Mouse (Mus musculus) hindbrain, embryonic 15.5 days (tissue): Measurements from ENCODE around the gene Popdc3. TPM values are rescaled to one million over a fixed set of nuclear protein-coding genes. Genes with fewer than 3 reads are reported as not detected.
"Not testable (repeated sequence)": the region's sequence is repeated elsewhere in the genome, so short reads cannot be mapped to it uniquely, and the experiment has no call there.

Experiments
- ATAC-seq: fragments of 200-750 bp; cut with Nextera tagmentation; 2 replicates; pipeline ENCODE4 v1.8.0; 2017; ENCODE audit warnings: low read depth, moderate number of reproducible peaks, moderate TSS enrichment; ENCODE audit not compliant: low FRiP score
- H3K27ac ChIP-seq: fragments of 300-500 bp; sonication (generic); replicated peaks from 2 replicates; pipeline ENCODE4 v1.5.1; 2015; ENCODE audit warnings: mild to moderate bottlenecking, inconsistent platforms
- H3K27me3 ChIP-seq: fragments of 300-500 bp; sonication (generic); 2 replicates; pipeline ENCODE4 v1.6.1; 2015; ENCODE audit warnings: control low read depth, inconsistent platforms
- H3K36me3 ChIP-seq: fragments of 300-500 bp; sonication (generic); 2 replicates; pipeline ENCODE4 v1.6.1; 2015; ENCODE audit warnings: control low read depth, inconsistent platforms
- H3K4me1 ChIP-seq: fragments of 300-500 bp; sonication (generic); replicated peaks from 2 replicates; pipeline ENCODE4 v1.6.1; 2015; ENCODE audit warnings: control low read depth, inconsistent platforms
- H3K4me2 ChIP-seq: fragments of 300-500 bp; sonication (generic); 2 replicates; pipeline ENCODE4 v1.6.1; 2015; ENCODE audit warnings: moderate library complexity, mild to moderate bottlenecking, inconsistent platforms
- H3K4me3 ChIP-seq: fragments of 300-500 bp; sonication (generic); 2 replicates; pipeline ENCODE4 v1.5.1; 2015; ENCODE audit warnings: mild to moderate bottlenecking, inconsistent platforms
- H3K9ac ChIP-seq: fragments of 300-500 bp; sonication (generic); 2 replicates; pipeline ENCODE4 v1.6.1; 2015; ENCODE audit warnings: inconsistent platforms
- H3K9me3 ChIP-seq: fragments of 300-500 bp; sonication (generic); 2 replicates; pipeline ENCODE4 v1.6.1; 2016; ENCODE audit warnings: control low read depth, inconsistent platforms
- WGBS: fragments of 180-500 bp; shearing (Covaris S2); methylation state at CpG from one replicate; pipeline ENCODE4 v1.1.7; 2015; 5-methylcytosine and 5-hydroxymethylcytosine counted together
- polyA plus RNA-seq: library from polyadenylated mRNA; unstranded; fragments of >200 nt; fragmentation: Nextera tagmentation; extraction: Ambion mirVana; gene quantifications from 2 replicates; pipeline ENCODE4 v1.2.1, GENCODE M21; 2015

The Popdc3 gene
- polyA plus RNA-seq, 1 experiment from 2014 or later: 2.6 TPM

- Histone ChIP-seq H3K4me2 (peak overlapping the region; percentile 99), H3K27ac (no peak overlapping the region), H3K36me3 (no peaks in the 10 kb centered on the region), H3K4me1 (peaks cover 5% of the 10 kb centered on the region), H3K4me3 (peak overlapping the region; percentile 69), H3K9ac (peak overlapping the region; percentile 48), H3K9me3 (no peaks in the 10 kb centered on the region), H3K27me3 (peaks cover 17% of the 10 kb centered on the region; the same call in 1 of the 2 replicates)
- 2% methylated on average over 71 of the region's 71 CpGs for WGBS
- ATAC-seq: peak; percentile 83; the same call in 1 of the 2 replicates
These were observed 111.6 kb downstream of the Popdc3 start for GRCm38 (mm10) chr10:45289218-45290105.

DNA sequence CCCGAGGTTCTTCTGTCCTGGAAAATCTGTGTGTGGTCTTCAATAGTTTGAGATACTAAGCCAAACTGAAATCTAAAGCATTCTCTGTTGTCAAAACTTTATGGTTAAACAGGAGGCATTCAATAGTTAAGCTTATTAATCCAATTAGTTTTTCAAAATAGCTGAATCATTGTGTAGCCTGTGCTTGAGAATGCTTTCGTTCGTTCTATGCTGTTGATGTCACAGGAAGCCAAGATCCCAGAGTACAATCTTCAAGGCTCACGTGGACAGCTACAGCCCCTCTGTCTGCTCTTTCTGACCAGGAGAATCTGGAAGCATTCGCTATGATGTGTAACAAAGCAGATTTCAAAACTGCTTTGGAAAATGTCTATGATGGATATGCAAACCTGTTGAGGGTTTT lies 112.7 kb downstream of the Popdc3 start:
- Histone ChIP-seq H3K4me3 (no peak overlapping the region), H3K27me3 (peaks cover 17% of the 10 kb centered on the region; the same call in 1 of the 2 replicates), H3K9ac (no peak overlapping the region), H3K36me3 (no peaks in the 10 kb centered on the region), H3K27ac (no peak overlapping the region), H3K4me1 (peaks cover 5% of the 10 kb centered on the region), H3K9me3 (no peaks in the 10 kb centered on the region), H3K4me2 (no peak overlapping the region)
- 66% methylated on average over 5 of the region's 5 CpGs for WGBS
- ATAC-seq: no peak

GRCm38 (mm10) chr10:45292159-45292558 lies 114.3 kb downstream of the Popdc3 start:
- H3K4me1 ChIP-seq, H3K9ac ChIP-seq, H3K9me3 ChIP-seq, H3K4me3 ChIP-seq, H3K36me3 ChIP-seq, ATAC-seq, H3K4me2 ChIP-seq, H3K27ac ChIP-seq: not testable (repeated sequence)
- WGBS: 74% methylated on average over 4 of the region's 4 CpGs
- peaks cover 17% of the 10 kb centered on the region; the same call in 1 of the 2 replicates for H3K27me3 ChIP-seq

DNA sequence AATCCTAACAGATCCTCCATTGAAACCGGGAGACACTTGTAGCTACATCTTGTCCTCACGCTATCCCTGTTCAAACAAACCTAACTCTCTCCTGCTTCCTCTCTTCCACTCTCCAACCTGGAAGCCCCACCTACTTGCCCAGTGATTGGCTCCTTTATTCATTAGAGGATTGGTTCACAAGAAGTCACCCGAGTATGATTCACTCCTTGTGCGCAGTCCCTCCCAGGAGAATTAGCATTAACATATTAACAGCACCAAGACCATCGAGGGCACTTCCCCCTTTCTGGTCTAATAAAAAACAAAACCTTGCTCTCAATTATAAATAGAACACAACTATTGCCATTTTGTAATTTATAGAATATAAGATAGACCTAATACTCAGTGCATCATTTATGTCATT lies 117.2 kb downstream of the Popdc3 start:
- Histone ChIP-seq H3K4me1 (no peaks in the 10 kb centered on the region), H3K27ac (no peak overlapping the region), H3K4me2 (no peak overlapping the region), H3K9ac (no peak overlapping the region), H3K36me3 (no peaks in the 10 kb centered on the region), H3K4me3 (no peak overlapping the region), H3K27me3 (peaks cover 6% of the 10 kb centered on the region; the same call in 1 of the 2 replicates), H3K9me3 (no peaks in the 10 kb centered on the region)
- ATAC-seq: no peak
- WGBS: 78% methylated on average over 5 of the region's 5 CpGs

- no peak overlapping the region for H3K27ac ChIP-seq
- no peaks in the 10 kb centered on the region for H3K9me3 ChIP-seq
- no peak overlapping the region for H3K4me3 ChIP-seq
- WGBS: 53% methylated on average over 6 of the region's 6 CpGs
- no peak overlapping the region for H3K4me2 ChIP-seq
- H3K36me3 ChIP-seq: no peaks in the 10 kb centered on the region
- H3K9ac ChIP-seq: no peak overlapping the region
- ATAC-seq: no peak
- H3K27me3 ChIP-seq: no peaks in the 10 kb centered on the region
- H3K4me1 ChIP-seq: no peaks in the 10 kb centered on the region
These were observed 120.6 kb downstream of the Popdc3 start for GRCm38 (mm10) chr10:45298503-45298902.

DNA sequence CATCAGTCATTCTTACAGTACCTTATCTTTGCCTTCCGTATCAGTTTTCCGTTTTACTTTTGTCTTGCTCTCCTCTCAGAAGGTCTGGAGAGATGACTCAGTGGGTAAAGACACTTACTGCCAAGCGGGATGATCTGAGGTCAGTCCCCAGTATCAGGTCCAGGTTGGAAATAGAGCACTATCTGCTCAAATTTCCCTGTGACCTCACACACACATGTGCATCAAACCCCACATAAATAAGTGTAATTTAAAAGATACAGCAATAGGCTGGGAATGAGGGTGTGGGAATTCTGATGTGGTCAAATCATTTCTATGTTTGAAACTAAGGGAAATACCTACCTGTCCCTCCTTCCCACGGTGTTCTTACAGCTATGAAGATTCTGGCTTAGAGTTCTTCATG lies 121.6 kb downstream of the Popdc3 start:
- Histone ChIP-seq H3K4me3 (no peak overlapping the region), H3K27me3 (no peaks in the 10 kb centered on the region), H3K27ac (no peak overlapping the region), H3K9me3 (no peaks in the 10 kb centered on the region), H3K4me1 (no peaks in the 10 kb centered on the region), H3K36me3 (no peaks in the 10 kb centered on the region), H3K4me2 (no peak overlapping the region), H3K9ac (no peak overlapping the region)
- 90% methylated on average over 4 of the region's 4 CpGs for WGBS
- ATAC-seq: no peak

GRCm38 (mm10) chr10:45303315-45304036 lies 125.6 kb downstream of the Popdc3 start:
- Histone ChIP-seq H3K4me3 (no peak overlapping the region), H3K9ac (no peak overlapping the region), H3K27ac (no peak overlapping the region), H3K4me2 (no peak overlapping the region), H3K36me3 (no peaks in the 10 kb centered on the region), H3K4me1 (no peaks in the 10 kb centered on the region), H3K9me3 (no peaks in the 10 kb centered on the region), H3K27me3 (no peaks in the 10 kb centered on the region)
- 76% methylated on average over 14 of the region's 14 CpGs for WGBS
- no peak for ATAC-seq

DNA sequence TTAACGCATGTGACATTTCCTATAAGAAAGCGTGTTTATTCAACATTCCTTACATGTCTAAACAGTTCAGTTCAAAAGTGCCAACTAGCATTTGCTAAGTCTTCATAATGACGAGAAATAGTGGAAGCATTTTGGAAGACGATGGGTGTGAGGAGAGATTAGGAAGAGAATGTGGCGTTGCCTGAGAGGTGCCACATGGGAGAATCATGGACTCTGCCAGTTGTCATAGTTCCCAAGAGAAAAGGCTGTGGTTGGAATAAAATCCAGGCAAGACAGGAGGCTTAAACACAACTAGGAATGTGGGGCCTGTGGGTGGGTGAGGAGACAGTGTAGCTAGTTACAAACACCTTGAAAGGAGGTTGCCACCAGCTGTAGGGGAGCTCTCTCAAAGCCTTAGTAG lies 127.3 kb downstream of the Popdc3 start:
- no peak overlapping the region for H3K4me2 ChIP-seq
- no peak overlapping the region for H3K4me3 ChIP-seq
- no peak for ATAC-seq
- H3K9ac ChIP-seq: no peak overlapping the region
- H3K36me3 ChIP-seq: no peaks in the 10 kb centered on the region
- no peaks in the 10 kb centered on the region for H3K9me3 ChIP-seq
- H3K4me1 ChIP-seq: no peaks in the 10 kb centered on the region
- 79% methylated on average over 5 of the region's 5 CpGs for WGBS
- H3K27me3 ChIP-seq: no peaks in the 10 kb centered on the region
- no peak overlapping the region for H3K27ac ChIP-seq

GRCm38 (mm10) chr10:45311129-45311528 lies 133.2 kb downstream of the Popdc3 start:
- ATAC-seq: peak; percentile 31; the same call in 1 of the 2 replicates

DNA sequence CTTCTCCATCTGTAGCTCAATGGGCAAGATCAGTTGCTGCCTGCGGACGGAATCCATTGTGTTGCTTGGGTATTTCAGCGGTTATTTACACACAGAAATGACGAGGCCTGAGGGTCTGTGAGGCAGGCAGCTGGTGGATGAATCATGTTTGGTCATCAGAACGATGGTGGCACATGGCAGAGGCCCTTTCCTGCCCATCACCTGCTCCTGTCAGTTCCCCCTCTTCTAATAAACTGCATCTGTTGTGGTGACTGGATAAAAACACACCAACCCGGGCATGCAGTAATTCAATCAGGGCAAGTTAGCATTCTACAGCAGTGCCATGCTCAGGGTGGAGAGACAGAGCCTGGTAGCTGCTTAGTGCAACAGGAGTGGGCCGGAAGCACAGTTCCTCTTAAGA lies 133.7 kb downstream of the Popdc3 start:
- H3K4me3 ChIP-seq: no peak overlapping the region
- H3K4me1 ChIP-seq: no peaks in the 10 kb centered on the region
- H3K36me3 ChIP-seq: no peaks in the 10 kb centered on the region
- WGBS: 54% methylated on average over 7 of the region's 7 CpGs
- peak; percentile 77 for ATAC-seq
- H3K9ac ChIP-seq: no peak overlapping the region
- H3K27me3 ChIP-seq: no peaks in the 10 kb centered on the region
- H3K4me2 ChIP-seq: no peak overlapping the region
- no peak overlapping the region for H3K27ac ChIP-seq
- H3K9me3 ChIP-seq: no peaks in the 10 kb centered on the region

More at GRCm38 (mm10) chr10:45311129-45311528, 133.2 kb downstream of the Popdc3 start:
- Histone ChIP-seq H3K9ac (no peak overlapping the region), H3K36me3 (no peaks in the 10 kb centered on the region), H3K4me3 (no peak overlapping the region), H3K27me3 (no peaks in the 10 kb centered on the region), H3K4me1 (no peaks in the 10 kb centered on the region), H3K27ac (no peak overlapping the region), H3K9me3 (no peaks in the 10 kb centered on the region), H3K4me2 (no peak overlapping the region)
- WGBS: 66% methylated on average over 5 of the region's 5 CpGs

DNA sequence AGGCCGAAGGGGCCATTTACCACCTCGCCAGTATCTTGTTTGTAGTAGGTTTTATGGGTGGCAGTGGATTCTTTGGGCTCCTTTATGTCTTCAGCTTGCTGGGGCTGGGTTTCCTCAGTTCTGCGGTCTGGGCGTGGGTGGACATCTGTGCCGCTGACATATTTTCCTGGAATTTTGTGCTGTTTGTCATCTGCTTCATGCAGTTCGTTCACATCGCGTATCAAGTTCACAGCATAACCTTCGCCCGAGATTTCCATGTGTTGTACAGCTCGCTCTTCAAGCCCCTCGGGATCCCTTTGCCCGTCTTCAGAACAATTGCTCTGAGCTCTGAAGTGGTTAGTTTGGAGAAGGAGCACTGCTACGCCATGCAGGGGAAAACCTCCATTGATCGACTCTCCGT lies 137.0 kb downstream of the Popdc3 start:
- ATAC-seq: no peak
- Histone ChIP-seq H3K9ac (no peak overlapping the region), H3K4me2 (no peak overlapping the region), H3K36me3 (no peaks in the 10 kb centered on the region), H3K4me3 (no peak overlapping the region), H3K27ac (no peak overlapping the region), H3K4me1 (no peaks in the 10 kb centered on the region), H3K9me3 (no peaks in the 10 kb centered on the region), H3K27me3 (no peaks in the 10 kb centered on the region)
- WGBS: 88% methylated on average over 16 of the region's 16 CpGs

- Histone ChIP-seq H3K9me3 (no peaks in the 10 kb centered on the region), H3K36me3 (no peaks in the 10 kb centered on the region), H3K27me3 (no peaks in the 10 kb centered on the region), H3K4me2 (no peak overlapping the region), H3K4me1 (no peaks in the 10 kb centered on the region), H3K4me3 (no peak overlapping the region), H3K27ac (no peak overlapping the region), H3K9ac (no peak overlapping the region)
- 85% methylated on average over 5 of the region's 5 CpGs for WGBS
- no peak for ATAC-seq
These were observed 141.0 kb downstream of the Popdc3 start for GRCm38 (mm10) chr10:45318922-45319321.
